ENCODE assay signal across 9 mouse cellular contexts in genomic region chr9:119033111-119033921, GRCm38 (mm10). TPM values are rescaled to one million over a fixed set of nuclear protein-coding genes. Genes with fewer than 3 reads are reported as not detected.
DNase-seq lines count a peak whose midpoint lies in the region; ATAC-seq lines count a peak whose summit lies in the region.
"Had no signal": no experiment of that assay in that cellular context is flagged by ENCODE, and none has a peak within 500 bp of the region (broad histone marks: within the 10 kb centered on the region; RNA-seq: fewer than 3 reads in every experiment).

No protein-coding gene starts in this region.

- no peak overlapping the region for H3K4me2 ChIP-seq in forebrain, embryonic 16.5 days (ENCODE audit: low read length)
- H3K4me2 ChIP-seq in neural tube, embryonic 13.5 days = no peak overlapping the region

- H3K4me1 ChIP-seq in forebrain, embryonic 16.5 days (replicated peaks; ENCODE audit: control insufficient read depth, insufficient read depth, low read length) = peaks cover 44% of the 10 kb centered on the region
- H3K4me1 ChIP-seq in neural tube, embryonic 13.5 days (replicated peaks) = peaks cover 68% of the 10 kb centered on the region

- 48% methylated on average over 19 of the region's 19 CpGs for WGBS in forebrain, embryonic 16.5 days
- 62% methylated on average over 19 of the region's 19 CpGs for whole genome bisulfite sequencing in neural tube, embryonic 13.5 days

- no peaks in the 10 kb centered on the region for H3K27me3 ChIP-seq in forebrain, embryonic 16.5 days (replicated peaks; ENCODE audit: control insufficient read depth, insufficient read depth, low read length)
- H3K27me3 ChIP-seq in neural tube, embryonic 13.5 days = no peaks in the 10 kb centered on the region

- peak overlapping the region; percentile 10; the same call in 1 of the 2 replicates for H3K27ac ChIP-seq in forebrain, embryonic 16.5 days (ENCODE audit: low read length)
- peak overlapping the region; percentile 82 for H3K27ac ChIP-seq in neural tube, embryonic 13.5 days (replicated peaks)

- peak overlapping the region; percentile 4; the same call in 1 of the 2 replicates for H3K9ac ChIP-seq in forebrain, embryonic 16.5 days (replicated peaks; ENCODE audit: low read depth, low read length)
- H3K9ac ChIP-seq in neural tube, embryonic 13.5 days = peak overlapping the region; percentile 9; the same call in 1 of the 2 replicates

- H3K9me3 ChIP-seq in forebrain, embryonic 16.5 days (ENCODE audit: control insufficient read depth, low read length) = no peaks in the 10 kb centered on the region
- no peaks in the 10 kb centered on the region for H3K9me3 ChIP-seq in neural tube, embryonic 13.5 days

- intact Hi-C loops in left cerebral cortex, postnatal 10 days (cut with DNase I) = loop anchor here (5.0 kb wide), 1 partner anchor 106 kb away; the partner anchor contains the start of gene Ctdspl
- intact Hi-C loops in left cerebral cortex, postnatal 25 days (cut with DNase I) = loop anchor here (2.0 kb wide), 1 partner anchor 25 kb away; no protein-coding TSS in a partner anchor

- DNase-seq in left cerebral cortex, adult 11 months (ENCODE audit: low spot score) = peak; percentile 73
- no peak for DNase-seq in left cerebral cortex, postnatal 10 days (ENCODE audit: extremely low spot score in 1 of 2, low spot score in 2 of 2)
- DNase-seq in left cerebral cortex, postnatal 25 days (ENCODE audit: low spot score in 2 of 2) = peak; percentile 52 to 68
- DNase-seq in B cell, adult 2 months = no peak
- DNase-seq in natural killer cell, adult 2 months (ENCODE audit: low spot score in 2 of 2) = no peak
- no peak for DNase-seq in cerebellum, adult 9-11 months
- DNase-seq: kidney, postnatal 36 days had no signal

- H3K4me3 ChIP-seq in forebrain, embryonic 16.5 days (replicated peaks; ENCODE audit: low read length) = no peak overlapping the region
- no peak overlapping the region for H3K4me3 ChIP-seq in neural tube, embryonic 13.5 days

- peaks cover 2% of the 10 kb centered on the region; the same call in 1 of the 2 replicates for H3K36me3 ChIP-seq in forebrain, embryonic 16.5 days (ENCODE audit: control insufficient read depth, insufficient read depth)
- 0 out of 2 replicates have a peak, but pooled peaks cover 5% of the 10 kb centered on the region for H3K36me3 ChIP-seq in neural tube, embryonic 13.5 days

- peak; percentile 76 for ATAC-seq in forebrain, embryonic 16.5 days
- peak; percentile 80 for ATAC-seq in neural tube, embryonic 13.5 days (ENCODE audit: low read depth)

RNA-seq across cellular contexts. Expression of gene Vill, which starts 19.3 kb away (rescaled TPM):
- 1 to 10 TPM; 4.9 TPM for total RNA-seq in left cerebral cortex, postnatal 10 days (2021)
- 1.5 and 2.8 TPM in 2 replicates for polyA plus RNA-seq in forebrain, embryonic 16.5 days (2015; fragmentation: Nextera tagmentation; extraction: Ambion mirVana)
- 1 to 10 TPM; 3.3 to 6.0 TPM for total RNA-seq in left cerebral cortex, postnatal 25 days (2021)
- 6.8 and 6.9 TPM in 2 replicates for polyA plus RNA-seq in neural tube, embryonic 13.5 days (2015; fragmentation: Nextera tagmentation; extraction: Ambion mirVana)

RNA-seq across cellular contexts. Expression of gene Plcd1, which starts 60.0 kb away (rescaled TPM):
- total RNA-seq in left cerebral cortex, postnatal 10 days (2021) = 10 to 100 TPM; 10.1 to 11.9 TPM
- polyA plus RNA-seq in forebrain, embryonic 16.5 days (2015; fragmentation: Nextera tagmentation; extraction: Ambion mirVana) = 12.9 and 13.0 TPM in 2 replicates
- 10 to 100 TPM in 1 of 2 experiments, 1 to 10 TPM in 1; 9.7 to 10.8 TPM for total RNA-seq in left cerebral cortex, postnatal 25 days (2021)
- 25.0 and 25.6 TPM in 2 replicates for polyA plus RNA-seq in neural tube, embryonic 13.5 days (2015; fragmentation: Nextera tagmentation; extraction: Ambion mirVana)

Comparison
In these comparisons a context has a peak if more than half of its experiments do, and no peak if none do; other contexts are left out.
1. DNase-seq: peak in left cerebral cortex, adult 11 months (single experiment) and left cerebral cortex, postnatal 25 days (2 of 2); none in left cerebral cortex, postnatal 10 days (0 of 2), B cell, adult 2 months (0 of 2), natural killer cell, adult 2 months (0 of 2) and cerebellum, adult 9-11 months (single experiment).